Comparison of ENCODE assay signal across 26 mouse cellular contexts in genomic region chr1:39309548-39309947, GRCm38 (mm10).
"Had no signal": no experiment of that assay in that cellular context is flagged by ENCODE, and none has a peak within 500 bp of the region (broad histone marks: within the 10 kb centered on the region; RNA-seq: fewer than 3 reads in every experiment).

No protein-coding gene starts in this region.

- H3K4me3 ChIP-seq: heart, adult 2 months; heart, embryonic 13.5 days; heart, embryonic 15.5 days; hindbrain, embryonic 10.5 days; hindbrain, embryonic 12.5 days; intestine, embryonic 15.5 days; layer of hippocampus, adult 2 months; limb, embryonic 13.5 days; limb, embryonic 15.5 days; liver, embryonic 12.5 days had no signal

- H3K4me1 ChIP-seq: intestine, embryonic 15.5 days; liver, embryonic 12.5 days had no signal

- ATAC-seq: hindbrain, embryonic 16.5 days; inflammation-experienced regulatory T-cells, adult 6 months; intestine, embryonic 15.5 days; intestine, postnatal 0 days; liver, embryonic 12.5 days had no signal

- H3K27ac ChIP-seq: heart, adult 2 months; heart, embryonic 13.5 days; heart, embryonic 15.5 days; hindbrain, embryonic 10.5 days; hindbrain, embryonic 12.5 days; hindbrain, embryonic 14.5 days; intestine, embryonic 15.5 days; layer of hippocampus, adult 2 months; limb, embryonic 13.5 days; limb, embryonic 15.5 days; liver, embryonic 12.5 days had no signal

- DNase-seq: gastrocnemius, postnatal 14 days; gastrocnemius, postnatal 36 days; heart, adult 2 months; heart, postnatal 14 days; heart, postnatal 36 days; kidney, adult 18-20 months; kidney, adult 8-10 months; kidney, postnatal 10 days; kidney, postnatal 25 days; kidney, postnatal 4 days; layer of hippocampus, adult 9-11 months; layer of hippocampus, postnatal 36 days; left cerebral cortex, postnatal 4 days had no signal
